Mouse (Mus musculus): ENCODE results near the gene Fam174b. TPM values are rescaled to one million over a fixed set of nuclear protein-coding genes. Genes with fewer than 3 reads are reported as not detected.
A peak's percentile ranks its signal among the peaks of the same experiment; 100 is the strongest.

Fam174b gene
- polyA plus RNA-seq, 1 experiment from 2014 or later: 20.0 TPM

DNA sequence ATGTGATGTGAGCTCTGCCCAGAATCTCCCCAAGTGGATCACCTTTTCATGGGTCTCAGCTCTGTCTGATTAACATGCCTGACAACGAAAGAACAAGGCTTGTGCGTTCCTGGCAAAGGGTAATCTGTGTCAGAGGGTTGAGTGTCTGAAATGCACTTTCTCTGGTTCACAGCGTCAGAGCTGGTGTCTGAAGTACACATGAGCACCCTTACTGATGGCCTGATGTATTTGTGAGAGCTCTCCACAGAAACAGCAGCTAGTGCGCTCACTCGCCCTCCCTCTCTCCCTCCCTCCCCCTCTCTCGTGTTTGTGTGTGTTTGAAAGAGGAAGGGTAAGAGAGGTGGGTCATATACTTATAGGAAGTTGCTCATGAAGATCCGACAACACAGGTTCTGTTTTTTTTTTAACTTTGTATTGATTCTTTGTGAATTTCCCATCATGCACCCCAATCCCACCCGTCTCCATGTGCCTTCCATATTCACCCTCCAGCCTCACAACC lies 21.6 kb downstream of the Fam174b start:
- no peaks in the 10 kb centered on the region for H3K36me3 ChIP-seq
- H3K9me3 ChIP-seq (replicated peaks): no peaks in the 10 kb centered on the region
- H3K4me3 ChIP-seq: no peak overlapping the region
- no peaks in the 10 kb centered on the region for H3K27me3 ChIP-seq (ENCODE audit: low read depth, poor library complexity, severe bottlenecking)
- DNase-seq (ENCODE audit: low spot score): no peak
- H3K4me1 ChIP-seq: no peaks in the 10 kb centered on the region
- WGBS: 80% methylated on average over 8 of the region's 8 CpGs
- H3K27ac ChIP-seq: no peak overlapping the region

DNA sequence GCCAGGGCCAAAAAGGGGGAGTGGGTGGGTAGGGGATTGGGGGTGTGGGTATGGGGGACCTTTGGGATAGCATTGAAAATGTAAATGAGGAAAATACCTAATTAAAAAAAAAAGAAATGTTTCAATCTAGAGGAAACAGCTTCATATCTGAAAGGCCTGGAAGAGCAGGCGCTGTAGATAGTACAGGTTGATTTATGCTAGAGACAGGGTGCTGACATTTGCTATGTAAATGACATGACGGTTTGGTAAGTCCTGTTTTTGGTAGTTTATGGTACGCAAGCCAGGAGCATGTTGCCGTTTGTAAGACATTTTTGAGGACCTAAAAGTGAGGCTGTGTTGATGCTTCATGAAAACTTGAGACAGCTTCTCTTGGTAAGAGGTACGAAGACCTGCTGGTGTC lies 24.6 kb downstream of the Fam174b start:
- no peaks in the 10 kb centered on the region for H3K4me1 ChIP-seq
- no peaks in the 10 kb centered on the region for H3K27me3 ChIP-seq (ENCODE audit: low read depth, poor library complexity, severe bottlenecking)
- DNase-seq (ENCODE audit: low spot score): no peak
- no peaks in the 10 kb centered on the region for H3K9me3 ChIP-seq (replicated peaks)
- H3K4me3 ChIP-seq: no peak overlapping the region
- 91% methylated on average over 5 of the region's 5 CpGs for WGBS
- no peak overlapping the region for H3K27ac ChIP-seq
- 0 out of 2 replicates have a peak, but pooled peaks cover 4% of the 10 kb centered on the region for H3K36me3 ChIP-seq

- no peak overlapping the region for H3K27ac ChIP-seq
- no peaks in the 10 kb centered on the region for H3K27me3 ChIP-seq (ENCODE audit: low read depth, poor library complexity, severe bottlenecking)
- 0 out of 2 replicates have a peak, but pooled peaks cover 4% of the 10 kb centered on the region for H3K36me3 ChIP-seq
- 74% methylated on average over 7 of the region's 7 CpGs for WGBS
- H3K4me3 ChIP-seq: no peak overlapping the region
- H3K4me1 ChIP-seq: no peaks in the 10 kb centered on the region
- DNase-seq (ENCODE audit: low spot score): no peak
- no peaks in the 10 kb centered on the region for H3K9me3 ChIP-seq (replicated peaks)
Observed at GRCm38 (mm10) chr7:73765186-73765903, 25.2 kb downstream of the Fam174b start.

DNA sequence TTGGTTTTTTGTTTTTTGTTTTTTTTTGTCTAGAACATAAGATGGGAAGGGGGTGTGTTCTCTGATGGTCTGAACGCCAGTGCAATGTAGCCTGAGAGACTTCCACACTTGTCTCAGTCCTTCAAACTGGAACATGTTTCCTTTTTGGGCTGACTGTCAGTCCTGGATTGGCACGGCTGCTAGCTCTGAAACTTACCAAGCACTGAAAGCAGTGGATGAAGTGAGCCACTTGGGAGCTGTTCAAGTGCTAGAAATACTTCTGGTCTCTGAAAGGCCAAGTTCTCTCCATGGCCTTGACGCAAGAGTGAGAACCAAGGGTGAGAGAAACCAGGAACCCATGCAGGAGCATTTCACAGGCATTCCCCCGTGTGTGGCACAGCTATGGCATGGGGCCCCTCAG lies 29.1 kb downstream of the Fam174b start:
- no peaks in the 10 kb centered on the region for H3K9me3 ChIP-seq (replicated peaks)
- peaks cover 5% of the 10 kb centered on the region; the same call in 1 of the 2 replicates for H3K4me1 ChIP-seq
- 0 out of 2 replicates have a peak, but pooled peaks cover 4% of the 10 kb centered on the region for H3K36me3 ChIP-seq
- 91% methylated on average over 4 of the region's 4 CpGs for WGBS
- no peak for DNase-seq (ENCODE audit: low spot score)
- no peak overlapping the region for H3K27ac ChIP-seq
- no peak overlapping the region for H3K4me3 ChIP-seq
- H3K27me3 ChIP-seq (ENCODE audit: low read depth, poor library complexity, severe bottlenecking): no peaks in the 10 kb centered on the region

- 0 out of 2 replicates have a peak, but pooled peaks cover 4% of the 10 kb centered on the region for H3K36me3 ChIP-seq
- peak; percentile 35 for DNase-seq (ENCODE audit: low spot score)
- H3K9me3 ChIP-seq (replicated peaks): no peaks in the 10 kb centered on the region
- no peak overlapping the region for H3K4me3 ChIP-seq
- H3K4me1 ChIP-seq: peaks cover 5% of the 10 kb centered on the region; the same call in 1 of the 2 replicates
- no peak overlapping the region for H3K27ac ChIP-seq
- H3K27me3 ChIP-seq (ENCODE audit: low read depth, poor library complexity, severe bottlenecking): no peaks in the 10 kb centered on the region
- WGBS: 53% methylated on average over 19 of the region's 19 CpGs
Observed at GRCm38 (mm10) chr7:73771384-73772274, 31.5 kb downstream of the Fam174b start.

DNA sequence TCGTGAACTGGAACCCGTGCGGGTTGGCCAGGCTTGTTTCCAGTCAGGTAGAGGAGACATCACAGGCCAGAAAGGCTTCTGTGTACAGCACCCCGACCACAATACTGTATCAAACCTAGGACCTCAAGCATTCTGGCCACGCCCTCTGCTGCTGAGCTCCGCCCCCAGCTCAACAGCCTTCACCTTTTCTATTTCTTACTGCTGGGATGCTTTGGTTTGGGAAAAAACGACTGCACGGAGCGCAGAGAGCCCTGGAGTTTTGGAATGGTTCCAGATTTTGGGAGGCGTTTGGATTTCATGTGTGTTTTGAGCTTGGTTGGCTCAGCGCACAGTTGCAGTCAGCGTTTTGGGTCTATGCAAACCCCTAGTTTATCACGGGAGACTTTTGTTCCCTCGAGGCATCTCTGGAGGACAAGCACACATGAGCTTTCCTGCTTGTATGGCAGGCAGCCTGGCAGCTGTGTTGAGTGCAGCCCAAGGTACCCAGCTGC lies 32.2 kb downstream of the Fam174b start:
- peaks cover 5% of the 10 kb centered on the region; the same call in 1 of the 2 replicates for H3K4me1 ChIP-seq
- no peaks in the 10 kb centered on the region for H3K9me3 ChIP-seq (replicated peaks)
- 78% methylated on average over 14 of the region's 14 CpGs for WGBS
- H3K27me3 ChIP-seq (ENCODE audit: low read depth, poor library complexity, severe bottlenecking): no peaks in the 10 kb centered on the region
- H3K27ac ChIP-seq: no peak overlapping the region
- H3K4me3 ChIP-seq: no peak overlapping the region
- H3K36me3 ChIP-seq: 0 out of 2 replicates have a peak, but pooled peaks cover 4% of the 10 kb centered on the region
- DNase-seq (ENCODE audit: low spot score): no peak

DNA sequence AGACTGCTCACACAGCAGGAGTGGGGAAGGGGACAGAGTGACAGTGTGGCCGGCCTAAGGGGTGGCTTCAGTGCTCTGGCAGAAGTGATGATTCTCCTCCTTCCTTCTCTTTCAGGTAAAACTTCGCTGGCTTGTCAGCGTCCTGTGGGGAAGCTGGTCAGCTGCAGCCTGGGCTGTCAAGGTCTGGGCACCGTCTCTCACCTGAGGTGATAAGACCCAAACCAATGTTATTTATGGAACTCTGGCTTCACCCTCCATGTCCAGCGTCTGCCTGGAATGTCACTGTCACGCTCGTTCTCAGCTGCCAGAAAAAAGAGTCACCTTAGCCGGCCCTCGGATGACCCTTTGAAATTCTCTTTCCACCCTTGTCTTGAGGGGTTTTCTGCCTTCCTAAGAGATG lies 34.7 kb downstream of the Fam174b start:
- no peak for DNase-seq (ENCODE audit: low spot score)
- 79% methylated on average over 9 of the region's 9 CpGs for whole genome bisulfite sequencing
- no peak overlapping the region for H3K4me3 ChIP-seq
- no peaks in the 10 kb centered on the region for H3K36me3 ChIP-seq
- no peaks in the 10 kb centered on the region for H3K27me3 ChIP-seq (ENCODE audit: low read depth, poor library complexity, severe bottlenecking)
- peaks cover 5% of the 10 kb centered on the region; the same call in 1 of the 2 replicates for H3K4me1 ChIP-seq
- no peak overlapping the region for H3K27ac ChIP-seq
- no peaks in the 10 kb centered on the region for H3K9me3 ChIP-seq (replicated peaks)

DNA sequence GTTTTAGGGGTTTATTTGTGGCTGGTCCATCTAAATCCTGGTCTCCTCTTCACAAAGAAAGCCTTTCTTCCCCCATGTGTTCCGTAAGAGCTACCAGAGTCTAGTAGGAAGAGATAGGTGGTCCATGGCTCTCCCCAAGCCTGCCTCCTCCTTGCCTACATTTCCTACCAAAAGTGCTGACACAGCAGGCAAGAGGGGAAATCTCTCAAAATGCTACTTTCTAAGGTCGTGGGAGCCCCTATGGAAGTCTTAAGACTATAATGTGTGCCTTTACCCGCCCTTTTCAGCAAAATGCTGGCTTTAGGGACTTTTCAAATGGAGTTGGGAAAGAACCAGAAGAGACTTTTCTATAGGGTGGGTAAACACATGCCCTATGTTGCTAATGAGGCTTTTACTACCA lies 37.7 kb downstream of the Fam174b start:
- DNase-seq (ENCODE audit: low spot score): no peak
- WGBS: 77% methylated on average over 3 of the region's 3 CpGs
- Histone ChIP-seq H3K27me3 (ENCODE audit: low read depth, poor library complexity, severe bottlenecking) (no peaks in the 10 kb centered on the region), H3K27ac (no peak overlapping the region), H3K4me3 (no peak overlapping the region), H3K36me3 (no peaks in the 10 kb centered on the region), H3K4me1 (no peaks in the 10 kb centered on the region; the same call in 1 of the 2 replicates), H3K9me3 (replicated peaks) (no peaks in the 10 kb centered on the region)

DNA sequence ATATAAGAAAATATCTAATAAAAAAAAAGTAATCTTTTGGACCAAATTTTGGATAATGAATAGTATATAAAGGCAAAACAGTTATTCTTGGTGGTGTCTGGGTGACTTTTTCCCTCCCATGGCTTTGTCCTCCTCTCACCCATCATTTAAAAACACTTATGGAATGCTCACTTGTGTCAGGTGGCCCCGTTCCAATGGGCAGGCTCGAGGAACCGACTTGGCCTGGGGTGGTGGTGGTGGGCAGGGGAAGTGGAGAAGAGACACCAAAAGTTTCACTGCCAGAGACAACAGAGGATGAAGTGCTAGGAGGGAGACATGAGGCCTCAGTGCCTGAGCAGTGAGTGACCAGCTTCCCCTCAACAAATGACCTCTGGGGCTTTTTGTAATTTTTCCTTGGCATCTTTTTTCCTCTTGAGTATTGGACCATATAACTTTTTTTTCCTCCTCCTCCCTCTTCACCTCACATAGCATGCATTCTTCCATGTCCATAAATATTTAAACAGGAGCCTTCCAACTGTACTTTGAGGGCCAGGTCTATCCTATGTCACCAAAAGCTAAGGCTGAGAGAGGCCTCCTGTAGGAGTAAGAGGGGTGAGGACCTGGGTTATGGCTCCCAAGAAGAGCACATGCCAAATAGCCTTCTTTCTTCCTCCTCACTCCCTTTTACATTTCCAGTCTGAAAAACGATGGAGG lies 44.8 kb downstream of the Fam174b start:
- Histone ChIP-seq H3K36me3 (no peaks in the 10 kb centered on the region), H3K4me1 (no peaks in the 10 kb centered on the region)
- 90% methylated on average over 4 of the region's 4 CpGs for WGBS

DNA sequence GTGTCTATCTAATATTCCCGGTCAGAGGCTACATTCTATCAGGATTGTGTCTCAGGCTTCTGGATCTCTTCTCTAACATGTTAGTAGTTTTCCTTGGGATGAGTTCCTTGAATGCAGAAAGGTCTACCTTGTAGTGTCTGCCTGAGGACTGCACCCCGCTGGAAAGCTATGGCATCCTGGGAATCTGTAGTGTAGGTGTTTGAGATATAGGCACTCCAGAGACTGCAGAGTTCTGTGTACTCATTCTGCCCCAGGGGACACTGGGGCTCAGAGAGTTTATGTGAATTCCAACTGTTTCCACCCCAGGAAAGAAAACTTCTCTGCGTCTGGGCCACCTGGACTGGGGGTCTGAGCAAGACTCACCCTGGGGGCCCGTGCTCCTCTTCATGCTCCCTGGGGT lies 45.7 kb downstream of the Fam174b start:
- Histone ChIP-seq H3K9me3 (replicated peaks) (no peaks in the 10 kb centered on the region), H3K36me3 (no peaks in the 10 kb centered on the region), H3K4me1 (no peaks in the 10 kb centered on the region), H3K4me3 (no peak overlapping the region), H3K27ac (no peak overlapping the region), H3K27me3 (ENCODE audit: low read depth, poor library complexity, severe bottlenecking) (no peaks in the 10 kb centered on the region)
- WGBS: 92% methylated on average over 4 of the region's 4 CpGs
- DNase-seq (ENCODE audit: low spot score): no peak

More for the DNA sequence above, 44.8 kb downstream of the Fam174b start:
- Histone ChIP-seq H3K27ac (no peak overlapping the region), H3K9me3 (replicated peaks) (no peaks in the 10 kb centered on the region), H3K27me3 (ENCODE audit: low read depth, poor library complexity, severe bottlenecking) (no peaks in the 10 kb centered on the region), H3K4me3 (no peak overlapping the region)
- DNase-seq (ENCODE audit: low spot score): no peak

GRCm38 (mm10) chr7:73787513-73787912 lies 47.4 kb downstream of the Fam174b start:
- no peak overlapping the region for H3K4me3 ChIP-seq
- 89% methylated on average over 8 of the region's 8 CpGs for WGBS
- DNase-seq (ENCODE audit: low spot score): no peak
- no peak overlapping the region for H3K27ac ChIP-seq
- H3K9me3 ChIP-seq (replicated peaks): no peaks in the 10 kb centered on the region
- H3K36me3 ChIP-seq: no peaks in the 10 kb centered on the region
- H3K27me3 ChIP-seq (ENCODE audit: low read depth, poor library complexity, severe bottlenecking): no peaks in the 10 kb centered on the region
- no peaks in the 10 kb centered on the region for H3K4me1 ChIP-seq

DNA sequence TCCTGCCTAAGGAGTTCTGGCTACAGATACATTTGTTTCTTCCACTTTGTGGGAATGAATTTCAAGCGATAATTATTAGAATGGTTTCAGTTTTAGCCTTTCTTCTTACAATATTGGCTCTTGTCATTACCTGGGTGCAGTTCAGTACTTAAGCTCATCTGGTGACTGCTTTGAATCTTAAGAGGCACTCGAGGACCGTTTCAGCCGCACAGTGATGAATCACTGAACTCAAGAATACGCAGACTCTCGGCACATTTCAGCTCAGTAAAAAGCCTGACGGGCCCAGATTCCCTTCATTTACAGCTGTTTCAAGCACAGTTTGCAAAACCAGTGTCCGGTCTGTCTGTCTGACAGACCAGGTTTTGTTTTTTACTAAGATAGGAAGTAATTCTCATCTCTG lies 51.0 kb downstream of the Fam174b start:
- WGBS: 83% methylated on average over 8 of the region's 8 CpGs
- H3K27ac ChIP-seq: no peak overlapping the region
- H3K4me1 ChIP-seq: no peaks in the 10 kb centered on the region
- H3K4me3 ChIP-seq: no peak overlapping the region
- no peaks in the 10 kb centered on the region for H3K36me3 ChIP-seq
- DNase-seq (ENCODE audit: low spot score): no peak
- H3K27me3 ChIP-seq (ENCODE audit: low read depth, poor library complexity, severe bottlenecking): no peaks in the 10 kb centered on the region
- no peaks in the 10 kb centered on the region for H3K9me3 ChIP-seq (replicated peaks)
